Mouse (Mus musculus) liver, postnatal 0 days (tissue): ENCODE measurements around the gene Dnajc14. TPM values are rescaled to one million over a fixed set of nuclear protein-coding genes. Genes with fewer than 3 reads are reported as not detected.

Experiments used
- ATAC-seq: fragments of 200-750 bp; cut with Nextera tagmentation; 2 replicates; pipeline ENCODE4 v1.8.0; 2017; ENCODE audit warnings: mild to moderate bottlenecking, moderate library complexity
- DNase-seq: peaks from one replicate; pipeline ENCODE4 v3.0.0-alpha.2; 2016
- H3K27ac ChIP-seq: fragments of 300-500 bp; sonication (generic); 2 replicates; pipeline ENCODE4 v1.5.1; 2014; ENCODE audit warnings: antibody characterized with exemption, moderate library complexity, mild to moderate bottlenecking, low read depth
- H3K27me3 ChIP-seq: fragments of 300-500 bp; sonication (generic); 2 replicates; pipeline ENCODE4 v1.6.1; 2014; ENCODE audit warnings: low read length, control low read depth, mixed read lengths; ENCODE audit not compliant: insufficient read depth
- H3K36me3 ChIP-seq: fragments of 300-500 bp; sonication (generic); replicated peaks from 2 replicates; pipeline ENCODE4 v1.6.1; 2014; ENCODE audit warnings: mild to moderate bottlenecking, control low read depth, low read length, moderate library complexity, mixed read lengths; ENCODE audit not compliant: insufficient read depth
- H3K4me1 ChIP-seq: fragments of 300-500 bp; sonication (generic); 2 replicates; pipeline ENCODE4 v1.6.1; 2014; ENCODE audit warnings: antibody characterized with exemption, mild to moderate bottlenecking, control low read depth; ENCODE audit not compliant: insufficient read depth
- H3K4me2 ChIP-seq: fragments of 300-500 bp; sonication (generic); 2 replicates; pipeline ENCODE4 v1.6.1; 2014; ENCODE audit warnings: low read depth, mild to moderate bottlenecking, low read length, moderate library complexity, mixed read lengths
- H3K4me3 ChIP-seq: fragments of 300-500 bp; sonication (generic); 2 replicates; pipeline ENCODE4 v1.5.1; 2014; ENCODE audit warnings: low read depth, low read length
- H3K9ac ChIP-seq: fragments of 300-500 bp; sonication (generic); replicated peaks from 2 replicates; pipeline ENCODE4 v1.6.1; 2014; ENCODE audit warnings: mild to moderate bottlenecking, moderate library complexity
- H3K9me3 ChIP-seq: fragments of 300-500 bp; sonication (generic); 2 replicates; pipeline ENCODE4 v1.6.1; 2016; ENCODE audit warnings: mild to moderate bottlenecking, control low read depth, low read length, mixed read lengths
- CTCF ChIP-seq: sonication (generic); IDR thresholded peaks from 2 replicates; pipeline ENCODE4 v1.5.1; 2016; ENCODE audit warnings: antibody characterized with exemption, low read depth
- EP300 ChIP-seq: IDR thresholded peaks from 2 replicates; pipeline ENCODE4 v1.6.1; 2016; ENCODE audit warnings: antibody characterized with exemption, low read depth, mild to moderate bottlenecking
- WGBS: fragments of 180-500 bp; shearing (Covaris S2); extraction: QIAGEN DNeasy Blood & Tissue Kit; methylation state at CpG from one replicate; pipeline ENCODE4 v1.1.7; 2014; ENCODE audit not compliant: insufficient replicate concordance; 5-methylcytosine and 5-hydroxymethylcytosine counted together
- polyA plus RNA-seq: library from polyadenylated mRNA; unstranded; fragments of >200 nt; fragmentation: Nextera tagmentation; extraction: Ambion mirVana; gene quantifications from 2 replicates; pipeline ENCODE4 v1.2.1, GENCODE M21; 2015

Gene Dnajc14
- polyA plus RNA-seq, result 12.9 and 15.0 TPM in 2 replicates

GRCm38 (mm10) chr10:128803771-128804270 lies at the start of gene Dnajc14:
Dnajc14 (plus strand) TSS chr10:128804062.
- peak within 1 kb of the TSS; percentile 100 for H3K4me2 ChIP-seq
- no peak for TF ChIP-seq EP300
- TF ChIP-seq CTCF, result no peak
- H3K36me3 ChIP-seq, result peaks cover 6% of the 10 kb centered on the region; the same call in 1 of the 2 replicates
- 2% methylated on average over 14 of the region's 14 CpGs for WGBS
- H3K4me1 ChIP-seq, result peaks cover 30% of the 10 kb centered on the region
- peak within 1 kb of the TSS; percentile 95 for H3K4me3 ChIP-seq
- peak; percentile 33 for DNase-seq
- H3K9ac ChIP-seq, result peak within 1 kb of the TSS; percentile 91
- H3K27ac ChIP-seq, result peak within 1 kb of the TSS; percentile 98
- no peaks in the 10 kb centered on the region for H3K27me3 ChIP-seq
- no peaks in the 10 kb centered on the region for H3K9me3 ChIP-seq
- ATAC-seq, result no peak

- ATAC-seq, result no peak
- Histone ChIP-seq H3K9me3 (no peaks in the 10 kb centered on the region), H3K4me2 (no peak overlapping the region), H3K36me3 (no peaks in the 10 kb centered on the region), H3K4me1 (no peaks in the 10 kb centered on the region), H3K27me3 (no peaks in the 10 kb centered on the region), H3K9ac (no peak overlapping the region), H3K27ac (no peak overlapping the region), H3K4me3 (no peak overlapping the region)
- no peak for DNase-seq
- WGBS, result 73% methylated on average over 2 of the region's 2 CpGs
- TF ChIP-seq CTCF, result peak; percentile 60
- TF ChIP-seq EP300, result no peak
Observed at GRCm38 (mm10) chr10:128772895-128773294, 31.0 kb upstream of the Dnajc14 start.

DNA sequence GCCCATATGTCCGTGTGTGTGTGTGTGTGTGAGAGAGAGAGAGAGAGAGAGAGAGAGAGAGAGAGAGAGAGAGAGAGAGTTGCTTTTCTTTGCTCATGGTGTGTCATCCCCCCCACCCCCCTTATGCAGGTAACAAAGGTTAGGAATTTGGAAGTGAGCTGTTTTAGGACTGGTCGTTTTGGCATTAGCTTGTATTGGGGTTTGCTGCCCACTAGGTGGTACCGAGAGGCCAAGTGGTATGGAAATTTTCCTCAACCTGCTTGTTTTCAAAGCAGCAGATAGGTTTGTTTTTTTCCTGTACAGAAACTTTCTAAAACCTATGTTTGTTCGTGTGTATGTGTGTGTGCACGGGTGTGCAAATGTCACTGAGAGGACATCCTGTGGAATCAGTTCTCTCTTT lies 30.2 kb upstream of the Dnajc14 start:
- no peak for TF ChIP-seq EP300
- TF ChIP-seq CTCF, result peak; percentile 66
- no peak overlapping the region for H3K4me3 ChIP-seq
- no peaks in the 10 kb centered on the region for H3K36me3 ChIP-seq
- no peaks in the 10 kb centered on the region for H3K9me3 ChIP-seq
- no peaks in the 10 kb centered on the region for H3K27me3 ChIP-seq
- no peak overlapping the region for H3K9ac ChIP-seq
- H3K4me2 ChIP-seq, result no peak overlapping the region
- 21% methylated on average over 5 of the region's 5 CpGs for WGBS
- H3K4me1 ChIP-seq, result peaks cover 3% of the 10 kb centered on the region
- DNase-seq (no peak), ATAC-seq (peak; percentile 57; the same call in 1 of the 2 replicates)
- no peak overlapping the region for H3K27ac ChIP-seq

DNA sequence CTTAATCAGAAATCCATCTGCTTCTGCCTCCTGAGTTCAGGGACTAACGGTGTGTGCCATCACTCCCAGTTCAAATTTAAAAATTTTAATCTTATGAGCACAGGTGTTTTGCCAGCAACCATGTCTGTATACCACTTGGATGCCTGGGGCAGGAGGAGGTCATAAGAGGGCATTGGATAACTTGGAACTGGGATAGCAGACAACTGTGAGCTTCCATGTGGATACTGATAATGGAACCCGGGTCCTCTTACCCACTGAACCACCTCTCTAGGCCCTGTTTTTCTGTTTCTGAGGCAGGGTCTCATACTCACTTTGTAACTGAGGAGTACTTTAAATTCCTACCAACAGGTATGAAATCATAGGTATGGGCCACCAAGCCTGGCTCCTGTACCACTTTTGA lies 25.4 kb upstream of the Dnajc14 start:
- Histone ChIP-seq H3K4me2 (no peak overlapping the region), H3K4me3 (no peak overlapping the region), H3K9ac (no peak overlapping the region), H3K27me3 (no peaks in the 10 kb centered on the region), H3K4me1 (peaks cover 13% of the 10 kb centered on the region), H3K36me3 (no peaks in the 10 kb centered on the region), H3K9me3 (no peaks in the 10 kb centered on the region), H3K27ac (peak overlapping the region; percentile 93)
- TF ChIP-seq EP300 (no peak), CTCF (no peak)
- ATAC-seq (no peak), DNase-seq (no peak)
- 85% methylated on average over 2 of the region's 2 CpGs for WGBS

- H3K27me3 ChIP-seq, result no peaks in the 10 kb centered on the region
- peak; percentile 93 for ATAC-seq
- H3K36me3 ChIP-seq, result no peaks in the 10 kb centered on the region
- H3K4me2 ChIP-seq, result no peak overlapping the region
- H3K4me1 ChIP-seq, result peaks cover 13% of the 10 kb centered on the region
- TF ChIP-seq EP300 (peak; percentile 64), CTCF (no peak)
- H3K9me3 ChIP-seq, result no peaks in the 10 kb centered on the region; the same call in 1 of the 2 replicates
- H3K9ac ChIP-seq, result no peak overlapping the region
- DNase-seq, result peak; percentile 74
- WGBS, result 16% methylated on average over 8 of the region's 8 CpGs
- no peak overlapping the region for H3K4me3 ChIP-seq
- peak overlapping the region; percentile 93 for H3K27ac ChIP-seq
Observed at GRCm38 (mm10) chr10:128779011-128779795, 24.7 kb upstream of the Dnajc14 start.

GRCm38 (mm10) chr10:128780200-128780599 lies 23.7 kb upstream of the Dnajc14 start:
- Histone ChIP-seq H3K9me3 (no peaks in the 10 kb centered on the region; the same call in 1 of the 2 replicates), H3K27me3 (no peaks in the 10 kb centered on the region), H3K4me2 (no peak overlapping the region; the same call in 1 of the 2 replicates), H3K4me3 (no peak overlapping the region), H3K9ac (no peak overlapping the region), H3K27ac (peak overlapping the region; percentile 93), H3K36me3 (no peaks in the 10 kb centered on the region), H3K4me1 (peaks cover 13% of the 10 kb centered on the region)
- 59% methylated on average over 1 of the region's 1 CpGs for WGBS
- TF ChIP-seq EP300 (no peak), CTCF (no peak)
- ATAC-seq (no peak), DNase-seq (no peak)
